Mouse (Mus musculus) ES-E14 (cell line): ENCODE measurements around the gene Slit3. TPM values are rescaled to one million over a fixed set of nuclear protein-coding genes. Genes with fewer than 3 reads are reported as not detected.

Experiments used
- DNase-seq: peaks from one replicate; pipeline ENCODE4 v3.0.0-alpha.2; 2013; ENCODE audit warnings: low read depth, low spot score
- H3K27ac ChIP-seq: 2 replicates; pipeline ENCODE4 v1.5.1; 2012; ENCODE audit warnings: low read depth, mild to moderate bottlenecking, low read length, moderate library complexity, mixed read lengths; ENCODE audit not compliant: poor library complexity, insufficient read depth, severe bottlenecking
- H3K36me3 ChIP-seq: 2 replicates; pipeline ENCODE4 v1.6.1; 2012; ENCODE audit warnings: mild to moderate bottlenecking, low read length, moderate library complexity, mixed read lengths; ENCODE audit not compliant: control insufficient read depth, poor library complexity, insufficient read depth, severe bottlenecking
- H3K4me1 ChIP-seq, 2 experiments: fragments of 150-350 bp in 1 of 2; sonication (generic) in 1 of 2; 2 replicates each; pipeline ENCODE4 v1.6.1; 2012; ENCODE audit warnings: low read length in 2 of 2, mild to moderate bottlenecking in 1 of 2, mixed read lengths in 1 of 2; ENCODE audit not compliant: control insufficient read depth in 2 of 2, insufficient read depth in 2 of 2, poor library complexity in 1 of 2
- H3K4me3 ChIP-seq, 2 experiments: fragments of 150-350 bp in 1 of 2; sonication (generic) in 1 of 2; 2 replicates each; pipeline ENCODE4 v1.5.1; 2012; ENCODE audit warnings: low read length in 2 of 2, low read depth in 1 of 2, mild to moderate bottlenecking in 1 of 2, mixed read lengths in 1 of 2; ENCODE audit not compliant: insufficient read depth in 1 of 2, poor library complexity in 1 of 2, severe bottlenecking in 1 of 2
- H3K9ac ChIP-seq: 2 replicates; pipeline ENCODE4 v1.6.1; 2012; ENCODE audit warnings: low read depth, mild to moderate bottlenecking, low read length, mixed read lengths; ENCODE audit not compliant: poor library complexity, insufficient read depth, severe bottlenecking
- H3K9me3 ChIP-seq: fragments of 150-350 bp; sonication (generic); 2 replicates; pipeline ENCODE4 v1.6.1; 2012; ENCODE audit warnings: low read depth, mild to moderate bottlenecking, low read length; ENCODE audit not compliant: control insufficient read depth, insufficient read depth
- CHD2 ChIP-seq: IDR thresholded peaks from 2 replicates; pipeline ENCODE4 v1.6.1; 2014; ENCODE audit warnings: mild to moderate bottlenecking, low read depth, low read length, inconsistent platforms
- HCFC1 ChIP-seq: IDR thresholded peaks from 2 replicates; pipeline ENCODE4 v1.6.1; 2012; ENCODE audit warnings: low read length, inconsistent platforms, borderline replicate concordance; ENCODE audit not compliant: insufficient read depth
- MAFK ChIP-seq: IDR thresholded peaks from 2 replicates; pipeline ENCODE4 v1.6.1; 2014; ENCODE audit warnings: mild to moderate bottlenecking, low read depth, low read length, inconsistent platforms; ENCODE audit not compliant: insufficient read depth
- ZC3H11A ChIP-seq: IDR thresholded peaks from 2 replicates; pipeline ENCODE4 v1.6.1; 2012; ENCODE audit warnings: low read depth, mild to moderate bottlenecking, inconsistent platforms, low read length, borderline replicate concordance
- ZNF384 ChIP-seq: IDR thresholded peaks from 2 replicates; pipeline ENCODE4 v1.6.1; 2012; ENCODE audit warnings: low read depth, low read length, inconsistent platforms
- in situ Hi-C, 2 experiments: fragments of 600-800 bp; cut with MboI; formaldehyde crosslinking; loops; one replicate each; pipeline ENCODE4 v1.15.1; 2025; ENCODE audit warnings: low sequenced_read_pairs in 2 of 2, inconsistent platforms in 1 of 2; ENCODE audit not compliant: unreplicated experiment in 2 of 2
- total RNA-seq: library from RNA; depleted of rRNA; stranded (reverse); fragments of 300-350 nt; gene quantifications from 2 replicates; pipeline ENCODE4 v1.2.3, GENCODE M21; 2012

Gene Slit3
- total RNA-seq, 1 experiment, result 3.7 TPM

DNA sequence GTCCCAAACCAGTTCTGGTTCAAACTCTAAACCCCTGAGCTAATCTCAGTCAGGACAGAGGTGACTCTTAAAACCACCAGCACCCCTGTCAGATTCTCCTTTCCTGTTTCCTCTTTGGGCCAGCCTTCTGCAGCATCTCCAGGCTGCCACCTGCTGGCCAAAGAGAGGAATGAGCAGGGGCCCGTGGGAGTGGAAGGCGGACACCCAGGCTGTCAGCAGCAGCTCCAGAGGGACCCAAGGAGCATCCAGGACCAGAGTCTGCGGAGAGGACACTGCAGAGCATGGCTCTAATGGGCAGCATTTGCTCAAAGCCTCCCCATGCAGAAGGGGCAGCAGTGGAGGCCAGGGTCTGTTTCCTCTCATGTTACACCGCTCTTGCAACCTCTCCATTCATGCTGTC lies 330.6 kb downstream of the Slit3 start:
- no peaks in the 10 kb centered on the region for H3K36me3 ChIP-seq
- H3K4me1 ChIP-seq, result peaks cover 0 to 4% of the 10 kb centered on the region in 2 experiments; a peak in 1 of 4 replicates
- in situ Hi-C loops, result loop anchor here (5.0 to 25.0 kb wide), 3 partner anchors 87 to 216 kb away; no protein-coding TSS in a partner anchor
- no peaks in the 10 kb centered on the region for H3K9me3 ChIP-seq
- TF ChIP-seq ZC3H11A (peak; percentile 97), ZNF384 (no peak)
- DNase-seq, result peak; percentile 69
- H3K4me3 ChIP-seq, result no peak overlapping the region
- no peak overlapping the region for H3K9ac ChIP-seq
- no peak overlapping the region for H3K27ac ChIP-seq

DNA sequence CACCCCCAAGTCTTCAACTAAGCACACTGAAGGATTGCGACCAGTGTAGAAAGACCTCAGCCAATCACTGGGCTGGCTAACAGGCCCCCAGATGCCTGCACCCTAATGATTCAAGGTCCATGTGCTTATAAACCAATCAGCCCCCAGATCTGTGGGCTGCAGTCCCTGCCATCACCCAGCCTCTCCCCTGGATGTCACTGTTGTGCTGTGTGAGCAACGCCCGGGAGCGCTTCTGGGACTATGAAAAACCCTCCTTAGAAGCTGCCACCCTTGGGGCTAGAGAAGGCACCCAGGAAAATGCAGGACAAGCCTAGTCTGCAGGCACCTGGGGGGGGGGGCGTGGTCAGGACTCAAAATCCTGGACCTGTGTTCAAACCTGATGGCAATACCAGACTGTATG lies 331.4 kb downstream of the Slit3 start:
- no peak for DNase-seq
- H3K9me3 ChIP-seq, result no peaks in the 10 kb centered on the region
- in situ Hi-C loops, result loop anchor here (5.0 to 25.0 kb wide), 3 partner anchors 88 to 215 kb away; no protein-coding TSS in a partner anchor
- no peaks in the 10 kb centered on the region for H3K36me3 ChIP-seq
- peaks cover 0 to 4% of the 10 kb centered on the region in 2 experiments; a peak in 1 of 4 replicates for H3K4me1 ChIP-seq
- no peak overlapping the region for H3K27ac ChIP-seq
- TF ChIP-seq CHD2, result no peak
- TF ChIP-seq ZC3H11A, result peak; percentile 60; the same call in 1 of the 2 replicates
- no peak overlapping the region for H3K4me3 ChIP-seq
- no peak overlapping the region for H3K9ac ChIP-seq

DNA sequence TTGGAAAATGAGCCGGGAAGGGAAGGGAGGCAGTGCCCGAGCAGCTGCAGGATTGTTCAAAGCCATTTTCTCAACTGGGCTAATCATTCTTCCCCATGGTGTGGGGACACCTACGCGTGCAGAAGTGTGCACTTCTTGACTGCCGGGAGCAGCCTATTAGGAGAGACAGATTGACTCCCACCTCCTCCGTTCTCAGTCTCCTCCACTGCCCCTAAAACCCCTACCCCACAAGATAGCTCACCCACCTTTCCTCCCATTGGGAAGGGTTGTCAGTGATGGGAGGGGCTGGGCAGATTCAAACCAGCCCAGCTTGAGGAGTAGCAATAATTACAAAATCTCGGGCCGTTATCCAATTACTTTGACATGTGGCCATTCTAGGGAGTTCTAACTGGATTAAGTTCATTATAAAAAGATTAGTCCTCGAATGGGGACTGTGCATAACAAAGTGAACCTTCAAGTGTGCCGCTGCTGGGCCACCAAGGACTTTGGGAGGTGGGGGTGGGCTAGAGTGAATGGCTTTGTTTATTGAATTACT lies 333.2 kb downstream of the Slit3 start:
- TF ChIP-seq CHD2, result no peak
- TF ChIP-seq ZNF384, result no peak
- TF ChIP-seq ZC3H11A, result no peak
- TF ChIP-seq HCFC1, result no peak
- no peak for TF ChIP-seq MAFK
- no peak for DNase-seq
- H3K36me3 ChIP-seq, result no peaks in the 10 kb centered on the region
- no peak overlapping the region for H3K27ac ChIP-seq
- H3K9ac ChIP-seq, result no peak overlapping the region; the same call in 1 of the 2 replicates
- no peaks in the 10 kb centered on the region for H3K9me3 ChIP-seq
- no peak overlapping the region for H3K4me3 ChIP-seq
- in situ Hi-C loops, result loop anchor here (5.0 to 25.0 kb wide), 3 partner anchors 89 to 213 kb away; no protein-coding TSS in a partner anchor
- peaks cover 5 to 8% of the 10 kb centered on the region in 2 experiments; a peak in 1 of 4 replicates for H3K4me1 ChIP-seq

DNA sequence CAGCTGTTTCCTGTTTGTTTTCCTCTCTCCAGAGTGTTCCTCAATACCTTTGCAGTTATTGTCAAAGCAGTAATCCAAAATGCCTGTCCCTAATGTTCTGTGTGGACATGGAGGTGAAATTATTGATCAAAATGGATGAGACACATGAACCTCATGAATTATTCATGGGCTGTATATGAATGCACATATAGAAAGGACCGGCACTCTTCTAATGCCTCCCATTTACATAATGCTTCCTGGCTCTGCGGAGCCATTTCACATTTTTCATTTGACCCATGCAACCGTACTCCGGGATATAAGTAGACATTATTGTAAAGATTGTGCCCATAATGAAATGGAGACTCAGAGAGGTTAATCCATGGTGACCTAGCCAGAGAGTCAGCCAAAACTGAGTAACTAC lies 333.8 kb downstream of the Slit3 start:
- H3K36me3 ChIP-seq, result no peaks in the 10 kb centered on the region
- no peak overlapping the region for H3K4me3 ChIP-seq
- in situ Hi-C loops, result loop anchor here (5.0 to 25.0 kb wide), 3 partner anchors 90 to 213 kb away; no protein-coding TSS in a partner anchor
- H3K9ac ChIP-seq, result no peak overlapping the region
- DNase-seq, result no peak
- H3K27ac ChIP-seq, result no peak overlapping the region
- no peaks in the 10 kb centered on the region for H3K9me3 ChIP-seq
- TF ChIP-seq MAFK (no peak), ZNF384 (no peak), CHD2 (no peak), ZC3H11A (no peak), HCFC1 (no peak)
- peaks cover 5 to 8% of the 10 kb centered on the region in 2 experiments; a peak in 1 of 4 replicates for H3K4me1 ChIP-seq

DNA sequence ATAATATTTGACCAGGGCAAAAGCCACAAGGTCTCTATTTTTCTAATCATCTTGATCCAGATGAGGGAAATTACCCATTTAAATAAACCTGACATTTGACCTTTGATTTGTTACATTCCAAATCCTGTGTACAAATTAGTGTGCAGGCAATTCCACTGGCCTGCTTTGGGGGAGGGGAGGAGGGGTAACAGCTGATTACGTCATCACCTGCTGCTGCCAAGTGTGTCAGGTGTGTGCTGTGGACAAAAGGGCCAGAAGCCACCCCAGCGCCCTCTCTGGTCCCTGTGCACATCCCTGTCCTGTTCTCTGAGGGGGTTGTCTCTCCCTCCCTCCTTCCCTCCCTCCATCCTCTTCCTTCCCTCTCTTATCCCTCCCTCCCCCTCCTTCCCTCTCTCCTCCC lies 337.0 kb downstream of the Slit3 start:
- no peak for DNase-seq

More for the DNA sequence above, 337.0 kb downstream of the Slit3 start:
- Histone ChIP-seq H3K4me1 (peaks cover 5 to 8% of the 10 kb centered on the region in 2 experiments; a peak in 1 of 4 replicates), H3K4me3 (no peak overlapping the region), H3K36me3 (no peaks in the 10 kb centered on the region), H3K9me3 (no peaks in the 10 kb centered on the region), H3K27ac (no peak overlapping the region), H3K9ac (no peak overlapping the region)
- no peak for TF ChIP-seq HCFC1
- no peak for TF ChIP-seq CHD2
- TF ChIP-seq ZC3H11A, result no peak
- no peak for TF ChIP-seq MAFK
- TF ChIP-seq ZNF384, result no peak
- in situ Hi-C loops, result loop anchor here in 1 of 2 experiments (10.0 to 25.0 kb wide), 2 partner anchors 93 to 204 kb away; no protein-coding TSS in a partner anchor
